Mouse (Mus musculus) olfactory bulb, adult 2 months (tissue): ENCODE results near the gene Fam19a2.

ENCODE experiments used
- CTCF ChIP-seq: fragments of 200-500 bp; IDR thresholded peaks from 2 replicates; pipeline ENCODE4 v1.5.1; 2012; ENCODE audit warnings: low read depth, mild to moderate bottlenecking, low read length, moderate library complexity; ENCODE audit not compliant: insufficient read depth
- POLR2A ChIP-seq: fragments of 200-500 bp; IDR thresholded peaks from 2 replicates; pipeline ENCODE4 v1.6.1; 2012; ENCODE audit warnings: mild to moderate bottlenecking, low read depth, low read length, moderate library complexity; ENCODE audit not compliant: insufficient read depth

DNA sequence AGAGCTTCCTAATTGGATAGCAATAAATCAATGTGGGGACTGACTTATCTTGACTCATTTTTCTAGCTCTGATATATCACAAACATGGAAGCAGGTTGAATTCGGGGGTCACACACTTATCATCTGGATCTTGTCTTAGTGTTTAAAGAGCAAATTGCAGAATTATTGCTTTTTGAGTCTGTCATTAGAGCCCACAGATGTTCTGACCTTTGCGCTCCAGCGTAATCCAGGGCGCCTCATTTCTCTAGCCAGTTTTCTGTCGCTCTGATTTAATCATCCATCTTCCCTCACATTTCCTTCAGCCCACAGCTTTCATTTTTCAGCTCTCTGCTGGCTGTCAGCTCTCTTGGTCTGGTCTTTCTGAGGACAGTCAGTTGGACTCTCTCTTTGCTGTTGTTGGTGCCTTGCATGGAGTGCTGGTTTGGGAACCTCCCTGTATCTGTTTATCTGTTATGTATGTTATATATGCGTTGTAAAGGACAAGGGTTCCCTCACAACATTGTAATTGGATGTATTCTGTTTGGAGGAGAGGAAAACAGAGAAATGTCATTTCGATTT, 154.9 kb downstream of the Fam19a2 start:
- TF ChIP-seq CTCF, result no peak
- no peak for TF ChIP-seq POLR2A
